Mouse (Mus musculus) T-helper 1 cell (primary cell): ENCODE measurements around the gene Ggt7.
"Not testable (repeated sequence)": the region's sequence is repeated elsewhere in the genome, so short reads cannot be mapped to it uniquely, and the experiment has no call there.

Source experiments
- in situ Hi-C: fragments of 300-600 bp; cut with MboI, MseI; formaldehyde crosslinking; loops from one replicate; pipeline ENCODE4 v1.15.1; 2025; ENCODE audit warnings: high pct_unique_total_duplicates

The Ggt7 gene

GRCm38 (mm10) chr2:155517455-155518423 is at the start of gene Ggt7, which contains the start of gene Acss2:
TSS of gene Ggt7 (minus strand) at chr2:155518237.
TSS of gene Acss2 (plus strand) at chr2:155517948.
- in situ Hi-C loops = loop anchor here (25.0 kb wide), 1 partner anchor 245 kb away; the partner anchor contains the start of gene Procr

GRCm38 (mm10) chr2:155567751-155568150 is 49.7 kb upstream of the Ggt7 start:
- in situ Hi-C loops = no loop called here

- in situ Hi-C loops = no loop called here
Measured at GRCm38 (mm10) chr2:155562934-155563333, 44.9 kb upstream of the Ggt7 start.

- in situ Hi-C loops = no loop called here
Measured at GRCm38 (mm10) chr2:155562209-155562608, 44.2 kb upstream of the Ggt7 start.

GRCm38 (mm10) chr2:155554426-155554985 is 36.5 kb upstream of the Ggt7 start:
- in situ Hi-C loops = no loop called here

GRCm38 (mm10) chr2:155552949-155553354 is 34.9 kb upstream of the Ggt7 start:
- in situ Hi-C loops = no loop called here

- in situ Hi-C loops = no loop called here
Measured at GRCm38 (mm10) chr2:155552336-155552735, 34.3 kb upstream of the Ggt7 start.

- in situ Hi-C loops = no loop called here
Measured at GRCm38 (mm10) chr2:155546955-155547354, 28.9 kb upstream of the Ggt7 start.

- in situ Hi-C loops = no loop called here
Measured at GRCm38 (mm10) chr2:155540822-155541458, 22.9 kb upstream of the Ggt7 start.

- in situ Hi-C loops = no loop called here
Measured at GRCm38 (mm10) chr2:155539696-155540095, 21.7 kb upstream of the Ggt7 start.

GRCm38 (mm10) chr2:155538463-155539057 is 20.5 kb upstream of the Ggt7 start:
- in situ Hi-C loops = not testable (repeated sequence)

- in situ Hi-C loops = no loop called here
Measured at GRCm38 (mm10) chr2:155537761-155538462, 19.9 kb upstream of the Ggt7 start.

- in situ Hi-C loops = no loop called here
Measured at GRCm38 (mm10) chr2:155536292-155536691, 18.3 kb upstream of the Ggt7 start.

- in situ Hi-C loops = no loop called here
Measured at GRCm38 (mm10) chr2:155527367-155527766, 9.3 kb upstream of the Ggt7 start.

- in situ Hi-C loops = loop anchor here (25.0 kb wide), 1 partner anchor 238 kb away; the partner anchor contains the start of gene Procr
Measured at GRCm38 (mm10) chr2:155524378-155524777, 6.3 kb upstream of the Ggt7 start.

- in situ Hi-C loops = loop anchor here (25.0 kb wide), 1 partner anchor 239 kb away; the partner anchor contains the start of gene Procr
Measured at GRCm38 (mm10) chr2:155523706-155524105, 5.7 kb upstream of the Ggt7 start.

GRCm38 (mm10) chr2:155518531-155519270 is 664 bp upstream of the Ggt7 start:
- in situ Hi-C loops = loop anchor here (25.0 kb wide), 1 partner anchor 244 kb away; the partner anchor contains the start of gene Procr

GRCm38 (mm10) chr2:155515941-155516340 is 2.1 kb downstream of the Ggt7 start:
- in situ Hi-C loops = loop anchor here (25.0 kb wide), 1 partner anchor 246 kb away; the partner anchor contains the start of gene Procr

- in situ Hi-C loops = loop anchor here (5.0 to 25.0 kb wide), 3 partner anchors 73 to 248 kb away; partner anchors contain the start of gene Procr
Measured at GRCm38 (mm10) chr2:155514666-155515065, 3.4 kb downstream of the Ggt7 start.

GRCm38 (mm10) chr2:155513543-155513942 is 4.5 kb downstream of the Ggt7 start:
- in situ Hi-C loops = loop anchor here (5.0 to 25.0 kb wide), 3 partner anchors 74 to 249 kb away; partner anchors contain the start of gene Procr
